Mouse (Mus musculus) layer of hippocampus, adult 11-12 months (tissue): ENCODE results near the gene Gm3233.
"Not testable (repeated sequence)": the region's sequence is repeated elsewhere in the genome, so short reads cannot be mapped to it uniquely, and the experiment has no call there.

Experiments used
- DNase-seq: peaks from one replicate; pipeline ENCODE4 v3.0.0; 2022; ENCODE audit warnings: low spot score

Gene Gm3233

DNA sequence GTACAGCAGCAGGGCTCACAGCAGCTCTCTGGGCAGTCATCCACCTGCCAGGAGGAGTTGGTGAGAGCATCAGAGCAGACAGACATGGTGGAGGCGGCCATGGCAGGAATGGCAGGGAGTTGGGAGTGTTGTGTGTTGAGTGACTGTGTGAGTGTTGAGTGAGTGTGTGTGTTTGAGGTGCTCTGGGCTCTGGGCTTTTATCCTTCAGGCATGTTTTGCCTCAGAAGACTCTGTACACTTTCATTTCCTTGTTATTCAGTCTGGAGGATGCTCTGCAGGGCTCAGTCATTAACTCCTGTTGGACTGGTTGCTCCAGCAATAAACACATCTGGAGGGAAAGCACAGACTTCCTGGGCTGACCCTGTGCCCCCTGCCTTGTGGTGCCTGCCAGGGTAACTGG is at the start of gene Gm3233:
Gm3233 (minus strand) TSS at position 101 of the 400 bp plus-strand sequence.
- not testable (repeated sequence) for DNase-seq

DNA sequence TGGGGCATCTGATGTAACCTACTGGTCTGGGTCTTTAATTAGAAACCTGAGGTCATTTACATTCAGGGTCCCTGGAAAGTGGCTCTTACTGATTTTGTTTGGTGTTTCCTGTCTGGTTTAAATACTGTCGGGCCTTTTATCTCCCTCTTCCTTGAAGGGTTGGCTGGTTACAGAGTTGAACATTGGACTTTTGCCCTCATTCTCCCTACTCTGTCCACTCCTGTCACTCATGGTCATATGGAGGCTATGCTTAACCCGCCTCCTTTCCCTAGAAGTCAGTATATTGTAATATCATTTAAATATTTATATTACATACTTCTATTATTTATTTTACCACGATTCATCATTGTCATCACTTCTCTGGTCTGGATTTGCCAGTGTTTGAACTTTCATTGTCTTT is 44.6 kb upstream of the Gm3233 start:
- DNase-seq, result no peak

DNA sequence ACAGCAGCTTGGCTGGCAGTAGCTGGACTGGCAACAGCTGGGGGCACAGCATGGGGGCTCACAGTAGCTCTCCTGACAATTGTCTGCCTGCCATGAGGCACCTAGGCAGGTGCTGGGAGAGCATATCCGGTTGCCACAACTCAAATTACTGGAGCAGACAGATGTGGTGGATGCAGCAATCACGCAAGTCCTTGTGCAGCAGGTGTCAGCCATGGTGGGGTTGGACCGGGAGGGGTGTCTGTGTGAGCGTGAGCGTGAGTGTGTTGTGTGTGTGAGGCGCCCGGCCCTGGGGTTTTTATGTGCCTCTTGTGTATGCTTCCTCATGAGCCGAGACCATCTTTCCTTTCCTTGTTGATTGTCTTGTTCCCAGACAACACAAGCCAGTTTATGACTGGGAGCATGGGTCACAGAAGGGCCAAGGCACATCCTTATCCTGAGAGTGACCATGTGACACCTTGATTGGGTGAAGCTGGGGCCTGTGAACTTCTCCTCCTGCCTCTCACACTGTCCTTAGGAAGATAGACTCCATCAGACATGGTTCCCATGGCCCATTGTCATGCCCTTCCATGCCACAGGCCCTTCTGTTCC is 39.5 kb upstream of the Gm3233 start, which contains the start of gene Gm19668:
Gm19668 (minus strand) TSS at position 213 of the 588 bp plus-strand sequence.
- no peak for DNase-seq

DNA sequence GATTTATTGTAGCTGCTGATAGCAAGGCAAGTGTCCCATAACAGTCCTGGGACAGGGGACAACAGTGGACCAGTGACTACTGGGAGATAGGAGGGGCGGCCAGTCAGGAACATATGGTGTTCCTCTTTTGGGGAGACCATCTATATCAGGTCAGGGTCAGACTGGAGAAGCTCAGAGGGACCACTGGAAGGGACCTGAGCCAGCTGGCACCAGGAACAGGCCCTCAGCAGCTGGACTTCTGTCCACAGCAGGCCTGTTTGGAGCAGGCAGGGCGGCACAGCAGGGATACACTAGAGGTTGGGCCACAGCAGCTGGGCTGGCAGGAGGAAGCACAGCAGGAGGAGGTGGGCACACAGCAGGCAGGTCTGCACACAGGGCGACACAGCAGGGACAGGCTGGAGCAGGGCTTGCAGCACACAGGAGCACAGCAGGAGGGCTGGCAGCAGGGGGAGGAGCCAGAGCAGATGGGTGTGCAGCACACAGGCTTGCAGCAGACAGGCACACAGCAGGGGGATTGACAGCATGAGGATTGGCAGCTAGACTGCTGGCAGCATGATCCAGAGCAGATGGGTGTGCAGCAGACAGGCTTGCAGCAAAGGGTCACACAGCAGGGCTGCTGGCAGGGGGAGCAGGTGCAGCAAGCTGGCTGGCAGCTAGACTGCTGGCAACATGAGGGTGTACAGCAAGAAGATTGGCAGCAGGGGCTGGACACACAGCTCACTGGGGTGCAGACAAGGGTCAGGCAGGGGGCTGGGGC is 38.9 kb upstream of the Gm3233 start:
- DNase-seq, result not testable (repeated sequence)

DNA sequence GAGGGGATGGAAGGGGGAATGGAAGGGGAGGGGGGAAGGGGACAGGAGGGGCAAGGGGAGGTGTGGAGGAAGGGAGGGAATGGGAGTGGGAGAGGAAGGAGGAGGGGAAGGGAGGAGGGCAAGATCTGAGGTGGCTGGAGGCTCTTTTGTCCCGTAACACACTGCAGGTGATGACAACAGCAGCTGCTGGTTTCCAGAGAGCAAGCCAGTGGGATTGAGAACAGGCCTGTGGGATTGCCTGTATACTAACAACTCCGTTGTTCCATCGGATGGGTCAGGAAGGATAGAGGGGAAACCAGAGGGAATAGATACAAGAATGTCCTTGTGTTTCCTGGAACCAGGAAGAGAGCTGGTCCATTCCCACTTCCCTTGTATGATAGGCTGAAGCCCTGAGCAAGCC is 38.2 kb upstream of the Gm3233 start:
- DNase-seq, result no peak

DNA sequence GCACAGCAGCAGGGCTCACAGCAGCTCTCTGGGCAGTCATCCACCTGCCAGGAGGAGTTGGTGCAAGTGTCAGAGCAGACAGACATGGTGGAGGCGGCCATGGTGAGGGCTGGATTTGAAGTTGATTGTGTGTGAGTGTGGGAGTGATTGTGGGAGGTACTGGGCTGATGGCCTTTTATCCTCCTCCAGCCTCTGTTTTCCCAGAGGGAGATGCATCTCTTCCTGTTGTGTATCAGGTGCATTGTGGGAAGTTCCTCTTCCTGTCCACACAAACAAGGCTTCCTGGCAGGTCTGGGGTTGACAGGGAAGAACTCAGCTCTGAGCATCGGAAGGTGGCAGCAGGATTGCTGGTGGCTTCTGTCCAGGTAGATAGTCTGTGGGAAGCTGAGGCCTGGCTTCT is 35.5 kb upstream of the Gm3233 start, which contains the start of gene Gm9639:
Gm9639 (minus strand) TSS at position 101 of the 400 bp plus-strand sequence.
- DNase-seq, result no peak

DNA sequence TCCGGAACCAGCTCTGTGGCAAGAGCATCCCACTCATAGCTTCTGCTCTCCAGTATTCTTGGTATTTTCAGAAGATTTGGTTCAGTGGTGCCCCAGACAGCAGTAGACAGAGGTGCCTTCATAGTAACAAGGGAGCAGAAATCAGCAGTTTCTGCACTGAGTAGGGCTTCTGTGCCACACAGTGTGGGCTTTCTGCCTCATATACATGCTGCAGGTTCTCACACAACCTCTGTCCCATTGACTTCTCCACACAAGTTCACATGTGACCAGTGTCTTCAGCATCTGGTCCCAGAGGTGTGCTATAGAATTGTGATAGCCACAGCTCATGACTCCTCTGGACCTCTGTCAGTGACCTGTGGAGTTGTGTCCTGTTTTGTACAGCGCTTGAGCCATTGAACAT is 29.1 kb upstream of the Gm3233 start:
- no peak for DNase-seq

DNA sequence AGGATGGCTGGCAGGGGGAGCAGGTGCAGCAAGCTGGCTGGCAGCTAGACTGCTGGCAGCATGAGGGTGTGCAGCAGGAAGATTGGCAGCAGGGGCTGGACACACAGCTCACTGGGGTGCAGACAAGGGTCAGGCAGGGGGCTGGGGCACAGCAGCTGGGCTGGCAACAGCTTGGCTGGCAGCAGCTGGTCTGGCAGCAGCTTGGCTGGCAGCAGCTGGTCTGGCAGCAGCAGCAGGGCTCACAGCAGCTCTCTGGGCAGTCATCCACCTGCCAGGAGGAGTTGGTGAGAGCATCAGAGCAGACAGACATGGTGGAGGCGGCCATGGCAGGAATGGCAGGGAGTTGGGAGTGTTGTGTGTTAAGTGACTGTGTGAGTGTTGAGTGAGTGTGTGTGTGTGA is 28.4 kb upstream of the Gm3233 start, which contains the start of gene Gm7137:
Gm7137 (minus strand) TSS at position 325 of the 400 bp plus-strand sequence.
- not testable (repeated sequence) for DNase-seq

DNA sequence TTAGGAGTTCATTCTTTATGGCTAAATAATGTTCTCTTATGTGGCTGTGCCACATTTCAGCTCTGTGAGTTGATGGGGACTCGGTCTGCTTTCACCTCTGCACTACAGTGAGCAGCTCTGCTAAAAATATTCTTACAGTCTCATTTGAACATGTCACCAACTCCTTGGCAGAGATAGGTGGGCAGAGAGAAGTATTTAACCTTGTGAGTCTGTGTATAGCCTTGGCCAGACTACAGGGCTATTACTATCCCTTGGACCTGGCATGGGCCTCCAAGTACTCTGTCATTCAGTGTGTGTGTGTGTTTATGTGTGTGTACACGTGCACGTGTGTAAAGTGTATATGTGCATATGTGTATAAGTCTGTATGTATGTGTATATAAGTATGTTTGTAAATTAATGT is 23.9 kb upstream of the Gm3233 start:
- DNase-seq, result not testable (repeated sequence)

DNA sequence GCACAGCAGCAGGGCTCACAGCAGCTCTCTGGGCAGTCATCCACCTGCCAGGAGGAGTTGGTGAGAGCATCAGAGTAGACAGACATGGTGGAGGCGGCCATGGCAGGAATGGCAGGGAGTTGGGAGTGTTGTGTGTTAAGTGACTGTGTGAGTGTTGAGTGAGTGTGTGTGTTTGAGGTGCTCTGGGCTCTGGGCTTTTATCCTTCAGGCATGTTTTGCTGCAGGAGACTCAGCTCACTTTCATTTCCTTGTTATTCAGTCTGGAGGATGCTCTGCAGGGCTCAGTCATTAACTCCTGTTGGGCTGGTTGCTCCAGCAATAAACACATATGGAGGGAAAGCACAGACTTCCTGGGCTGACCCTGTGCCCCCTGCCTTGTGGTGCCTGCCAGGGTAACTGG is 23.0 kb upstream of the Gm3233 start, which contains the start of gene Gm3250:
Gm3250 (minus strand) TSS at position 101 of the 400 bp plus-strand sequence.
- not testable (repeated sequence) for DNase-seq

DNA sequence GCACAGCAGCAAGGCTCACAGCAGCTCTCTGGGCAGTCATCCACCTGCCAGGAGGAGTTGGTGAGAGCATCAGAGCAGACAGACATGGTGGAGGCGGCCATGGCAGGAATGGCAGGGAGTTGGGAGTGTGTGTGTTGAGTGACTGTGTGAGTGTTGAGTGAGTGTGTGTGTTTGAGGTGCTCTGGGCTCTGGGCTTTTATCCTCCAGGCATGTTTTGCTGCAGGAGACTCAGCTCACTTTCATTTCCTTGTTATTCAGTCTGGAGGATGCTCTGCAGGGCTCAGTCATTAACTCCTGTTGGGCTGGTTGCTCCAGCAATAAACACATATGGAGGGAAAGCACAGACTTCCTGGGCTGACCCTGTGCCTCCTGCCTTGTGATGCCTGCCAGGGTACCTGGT is 17.4 kb upstream of the Gm3233 start, which contains the start of gene Gm7138:
Gm7138 (minus strand) TSS at position 101 of the 400 bp plus-strand sequence.
- not testable (repeated sequence) for DNase-seq

DNA sequence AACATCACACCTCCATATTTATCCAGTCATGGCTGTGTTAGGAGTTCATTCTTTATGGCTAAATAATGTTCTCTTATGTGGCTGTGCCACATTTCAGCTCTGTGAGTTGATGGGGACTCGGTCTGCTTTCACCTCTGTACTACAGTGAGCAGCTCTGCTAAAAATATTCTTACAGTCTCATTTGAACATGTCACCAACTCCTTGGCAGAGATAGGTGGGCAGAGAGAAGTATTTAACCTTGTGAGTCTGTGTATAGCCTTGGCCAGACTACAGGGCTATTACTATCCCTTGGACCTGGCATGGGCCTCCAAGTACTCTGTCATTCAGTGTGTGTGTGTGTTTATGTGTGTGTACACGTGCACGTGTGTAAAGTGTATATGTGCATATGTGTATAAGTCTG is 12.7 kb upstream of the Gm3233 start:
- DNase-seq, result not testable (repeated sequence)

DNA sequence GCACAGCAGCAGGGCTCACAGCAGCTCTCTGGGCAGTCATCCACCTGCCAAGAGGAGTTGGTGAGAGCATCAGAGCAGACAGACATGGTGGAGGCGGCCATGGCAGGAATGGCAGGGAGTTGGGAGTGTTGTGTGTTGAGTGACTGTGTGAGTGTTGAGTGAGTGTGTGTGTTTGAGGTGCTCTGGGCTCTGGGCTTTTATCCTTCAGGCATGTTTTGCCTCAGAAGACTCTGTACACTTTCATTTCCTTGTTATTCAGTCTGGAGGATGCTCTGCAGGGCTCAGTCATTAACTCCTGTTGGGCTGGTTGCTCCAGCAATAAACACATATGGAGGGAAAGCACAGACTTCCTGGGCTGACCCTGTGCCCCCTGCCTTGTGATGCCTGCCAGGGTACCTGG is 11.7 kb upstream of the Gm3233 start, which contains the start of gene Gm3238:
Gm3238 (minus strand) TSS at position 101 of the 400 bp plus-strand sequence.
- DNase-seq, result not testable (repeated sequence)

DNA sequence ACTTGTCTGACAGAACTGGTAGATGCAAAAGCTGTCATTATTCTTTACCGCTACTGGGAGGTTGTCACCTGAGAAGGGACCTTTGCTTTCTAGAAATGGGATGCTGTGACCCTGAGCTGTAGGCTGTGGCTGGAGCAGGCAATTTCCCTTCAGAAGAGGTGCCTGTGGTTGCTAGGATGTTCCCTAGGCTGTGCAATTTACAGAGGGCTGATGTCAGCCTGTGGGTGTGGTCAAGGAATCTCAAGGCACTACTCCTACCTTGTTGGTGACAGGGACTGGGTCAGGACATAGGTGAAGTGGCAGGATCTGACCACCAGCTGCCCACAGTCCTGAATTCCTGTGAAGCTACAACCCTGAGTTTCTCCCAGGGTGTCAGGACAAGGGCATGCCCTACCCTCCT is 10.2 kb upstream of the Gm3233 start:
- DNase-seq, result no peak

DNA sequence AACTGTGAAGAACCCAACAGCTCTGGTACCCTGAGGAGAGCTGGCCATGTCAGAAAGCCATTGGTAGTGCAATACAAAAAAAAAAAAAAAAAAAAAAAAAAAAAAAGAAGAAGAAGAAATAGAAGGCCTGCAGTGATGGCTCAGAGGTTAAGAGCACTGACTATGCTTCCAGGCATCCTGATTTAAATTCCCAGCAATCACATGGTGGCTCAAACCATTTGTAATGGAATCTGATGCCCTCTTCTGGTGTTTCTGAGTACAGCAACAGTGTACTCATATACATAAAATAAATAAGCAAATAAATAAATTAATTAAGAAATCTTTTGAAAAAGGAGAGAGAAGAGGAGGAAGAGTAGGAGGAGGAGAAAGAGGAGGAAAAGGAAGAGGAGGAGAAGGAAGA is 6.0 kb downstream of the Gm3233 start:
- DNase-seq, result no peak

DNA sequence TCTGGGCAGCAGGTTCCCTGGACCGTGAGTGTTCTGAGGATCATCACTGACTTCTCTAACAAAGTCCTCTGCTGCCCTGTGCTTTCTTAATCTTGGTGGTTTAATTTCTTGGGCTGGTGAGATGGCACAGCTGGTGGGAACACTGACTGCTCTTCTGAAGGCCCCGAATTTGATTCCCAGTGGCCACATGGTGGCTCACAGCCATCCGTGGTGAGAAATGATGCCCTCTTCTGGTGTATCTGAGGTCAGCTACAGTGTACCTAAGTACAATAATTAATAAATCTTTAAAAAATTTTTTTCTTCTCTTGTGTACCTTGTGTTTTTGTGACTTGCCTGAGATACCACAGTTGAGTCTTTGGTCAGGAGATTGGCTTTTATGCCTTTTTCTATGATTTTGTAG is 7.2 kb downstream of the Gm3233 start:
- not testable (repeated sequence) for DNase-seq

DNA sequence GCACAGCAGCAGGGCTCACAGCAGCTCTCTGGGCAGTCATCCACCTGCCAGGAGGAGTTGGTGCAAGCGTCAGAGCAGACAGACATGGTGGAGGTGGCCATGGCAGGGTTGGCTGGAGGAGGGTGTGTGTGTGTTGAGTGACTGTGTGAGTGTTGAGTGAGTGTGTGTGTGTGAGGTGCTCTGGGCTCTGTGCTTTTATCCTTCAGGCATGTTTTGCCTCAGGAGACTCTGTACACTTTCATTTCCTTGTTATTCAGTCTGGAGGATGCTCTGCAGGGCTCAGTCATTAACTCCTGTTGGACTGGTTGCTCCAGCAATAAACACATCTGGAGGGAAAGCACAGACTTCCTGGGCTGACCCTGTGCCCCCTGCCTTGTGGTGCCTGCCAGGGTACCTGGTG is 8.2 kb downstream of the Gm3233 start, which contains the start of gene Gm9736:
Gm9736 (minus strand) TSS at position 101 of the 400 bp plus-strand sequence.
- not testable (repeated sequence) for DNase-seq

DNA sequence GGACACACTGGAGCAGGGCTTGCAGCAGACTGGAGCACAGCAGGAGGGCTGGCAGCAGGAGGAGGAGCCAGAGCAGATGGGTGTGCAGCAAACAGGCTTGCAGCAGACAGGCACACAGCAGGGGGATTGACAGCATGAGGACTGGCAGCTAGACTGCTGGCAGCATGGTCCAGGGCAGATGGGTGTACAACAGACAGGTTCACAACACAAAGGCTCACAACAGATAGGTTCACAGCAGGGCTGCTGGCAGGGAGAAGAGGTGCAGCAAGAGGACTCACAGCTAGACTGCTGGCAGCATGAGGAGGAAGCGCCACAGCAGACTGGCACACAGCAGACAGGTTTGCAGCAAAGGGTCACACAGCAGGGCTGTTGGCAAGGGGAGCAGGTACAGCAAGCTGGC is 8.8 kb downstream of the Gm3233 start:
- DNase-seq, result not testable (repeated sequence)

DNA sequence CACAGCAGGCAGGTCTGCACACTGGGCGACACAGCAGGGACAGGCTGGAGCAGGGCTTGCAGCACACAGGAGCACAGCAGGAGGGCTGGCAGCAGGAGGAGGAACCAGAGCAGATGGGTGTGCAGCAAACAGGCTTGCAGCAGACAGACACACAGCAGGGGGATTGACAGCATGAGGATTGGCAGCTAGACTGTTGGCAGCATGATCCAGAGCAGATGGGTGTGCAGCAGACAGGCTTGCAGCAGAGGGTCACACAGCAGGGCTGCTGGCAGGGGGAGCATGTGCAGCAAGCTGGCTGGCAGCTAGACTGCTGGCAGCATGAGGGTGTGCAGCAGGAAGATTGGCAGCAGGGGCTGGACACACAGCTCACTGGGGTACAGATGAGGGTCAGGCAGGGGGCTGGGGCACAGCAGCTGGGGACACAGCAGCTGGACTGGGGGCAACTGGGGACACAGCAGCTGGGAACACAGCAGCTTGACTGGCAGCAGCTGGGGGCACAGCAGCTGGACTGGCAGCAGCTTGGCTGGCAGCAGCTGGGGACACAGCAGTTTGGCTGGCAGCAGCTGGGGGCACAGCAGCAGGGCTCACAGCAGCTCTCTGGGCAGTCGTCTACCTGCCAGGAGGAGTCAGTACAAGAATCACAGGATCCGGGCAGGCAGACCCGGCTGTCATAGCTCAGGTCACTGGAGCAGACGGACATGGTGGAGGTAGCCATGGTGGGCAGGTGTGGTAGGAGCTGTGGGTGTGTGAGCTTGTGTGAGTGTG is 17.4 kb downstream of the Gm3233 start, which contains the start of gene Gm18596:
Gm18596 (minus strand) TSS at position 715 of the 765 bp plus-strand sequence.
- not testable (repeated sequence) for DNase-seq

DNA sequence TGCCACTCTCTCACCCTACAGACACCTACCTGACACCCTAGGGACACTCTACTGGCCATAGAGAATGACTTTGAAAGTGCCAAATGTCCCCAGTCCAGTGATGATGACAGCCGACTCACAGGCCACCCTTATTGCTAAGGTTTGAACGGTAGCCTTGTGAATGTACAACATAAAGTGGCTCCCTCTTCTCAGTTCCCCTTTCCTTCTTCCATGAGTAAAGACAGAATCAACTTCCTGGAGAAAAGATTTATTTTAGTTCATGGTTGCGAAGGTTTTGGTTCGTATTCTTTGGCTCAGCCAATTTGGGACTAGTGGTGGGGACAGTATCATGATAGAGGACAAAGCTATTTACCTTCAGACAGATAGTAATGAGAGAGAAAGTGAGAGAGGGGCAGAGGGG is 20.6 kb downstream of the Gm3233 start:
- DNase-seq, result no peak

DNA sequence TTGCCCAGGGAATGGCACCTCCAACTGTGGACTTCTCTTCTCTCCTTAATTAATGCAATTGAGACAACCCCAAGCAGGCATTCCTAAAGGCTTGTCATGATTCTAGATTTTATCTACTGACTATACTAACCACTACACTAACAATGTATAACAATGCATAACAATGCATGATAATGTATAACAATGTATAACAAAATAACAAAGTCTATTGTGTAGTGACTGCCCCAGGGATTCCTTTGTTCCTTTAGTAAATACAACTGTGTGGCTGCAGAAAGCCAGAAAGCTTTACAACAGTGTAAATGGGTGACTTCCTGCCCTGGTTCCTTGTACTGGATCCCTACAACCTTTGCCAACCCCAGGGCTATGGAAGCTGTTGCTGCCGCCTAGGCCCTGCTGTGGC is 23.6 kb downstream of the Gm3233 start:
- no peak for DNase-seq

DNA sequence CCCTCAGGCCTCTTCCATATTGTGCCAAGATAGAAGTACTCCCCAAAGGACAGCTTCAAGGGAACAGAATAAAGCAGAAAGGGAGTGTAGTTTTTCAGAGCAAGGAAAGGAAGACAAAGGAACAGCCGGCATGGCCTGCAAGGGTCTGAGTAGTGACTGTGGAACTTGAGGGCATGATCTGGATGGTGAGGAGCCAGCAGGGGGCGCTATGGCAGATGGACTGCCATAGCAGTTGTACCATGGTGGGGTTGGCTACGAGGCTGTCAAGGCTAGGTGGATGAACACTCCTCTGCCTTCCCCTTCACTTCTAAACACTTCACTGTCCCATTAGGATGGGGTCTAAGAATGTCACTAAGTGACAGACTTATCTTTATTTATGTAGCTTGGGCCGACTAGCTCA is 30.2 kb downstream of the Gm3233 start:
- no peak for DNase-seq
